14 mouse cellular contexts compared by ENCODE assay signal in genomic region chr3:39295255-39295654, GRCm38 (mm10).
"Had no signal": no experiment of that assay in that cellular context is flagged by ENCODE, and none has a peak within 500 bp of the region (broad histone marks: within the 10 kb centered on the region; RNA-seq: fewer than 3 reads in every experiment).

No protein-coding gene starts in this region.

- H3K27ac ChIP-seq: layer of hippocampus, adult 2 months; limb, embryonic 12.5 days; liver, embryonic 13.5 days; midbrain, embryonic 12.5 days; neural tube, embryonic 13.5 days; stomach, embryonic 15.5 days had no signal

- H3K9ac ChIP-seq: limb, embryonic 12.5 days; liver, embryonic 13.5 days; midbrain, embryonic 12.5 days; neural tube, embryonic 13.5 days; stomach, embryonic 15.5 days had no signal

- ATAC-seq: inflammation-experienced regulatory T-cells, adult 6 months; intestine, postnatal 0 days; midbrain, embryonic 16.5 days had no signal

- H3K9me3 ChIP-seq: limb, embryonic 12.5 days; liver, embryonic 13.5 days; midbrain, embryonic 12.5 days; neural tube, embryonic 13.5 days; stomach, embryonic 15.5 days had no signal

- H3K27me3 ChIP-seq: limb, embryonic 12.5 days; liver, embryonic 13.5 days; midbrain, embryonic 12.5 days; neural tube, embryonic 13.5 days; stomach, embryonic 15.5 days had no signal

- H3K36me3 ChIP-seq: limb, embryonic 12.5 days; liver, embryonic 13.5 days; midbrain, embryonic 12.5 days; neural tube, embryonic 13.5 days; stomach, embryonic 15.5 days had no signal

- H3K4me3 ChIP-seq: layer of hippocampus, adult 2 months; limb, embryonic 12.5 days; liver, embryonic 13.5 days; midbrain, embryonic 12.5 days; neural tube, embryonic 13.5 days; stomach, embryonic 15.5 days had no signal

- DNase-seq: kidney, postnatal 4 days; liver, embryonic 13.5 days; lung, adult 18-20 months; right cerebral cortex, postnatal 14 days; thymus, adult 2 months; thymus, postnatal 36 days had no signal

- H3K4me1 ChIP-seq: liver, embryonic 13.5 days; midbrain, embryonic 12.5 days; stomach, embryonic 15.5 days had no signal

- H3K4me2 ChIP-seq: limb, embryonic 12.5 days; liver, embryonic 13.5 days; midbrain, embryonic 12.5 days; neural tube, embryonic 13.5 days; stomach, embryonic 15.5 days had no signal
